In the genomic region with DNA sequence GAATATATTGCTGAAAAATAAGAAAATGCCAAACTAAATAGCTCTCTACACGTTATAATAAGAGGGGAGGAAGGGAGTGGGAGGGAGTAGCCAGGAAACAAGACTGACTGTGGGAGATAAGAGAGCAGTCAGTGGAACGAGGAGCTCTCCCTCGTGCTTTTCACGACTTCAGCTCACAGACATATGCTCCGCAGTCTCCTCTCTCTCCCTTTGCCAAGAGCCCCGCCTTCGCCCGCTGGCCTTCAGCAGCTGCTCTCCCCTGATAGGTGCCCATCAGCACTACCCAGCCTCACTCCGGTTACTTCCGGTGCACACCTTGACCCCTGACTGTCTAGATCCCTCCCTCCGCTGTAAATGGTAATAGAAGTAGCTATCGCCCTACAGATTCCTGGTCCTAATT, we compare ENCODE assay signal across 7 mouse cellular contexts.
DNase-seq lines count a peak whose midpoint lies in the region.

No protein-coding gene starts in this region.

- peak; percentile 16 for DNase-seq in layer of hippocampus, adult 9-11 months
- DNase-seq in layer of hippocampus, postnatal 10 days (ENCODE audit: low spot score in 2 of 2): no peak
- peak; percentile 61 to 66 for DNase-seq in frontal cortex, adult 2 months (ENCODE audit: extremely low spot score in 1 of 2, low spot score in 1 of 2)
- peak; percentile 38 to 63 for DNase-seq in left cerebral cortex, postnatal 10 days (ENCODE audit: extremely low spot score in 1 of 2, low spot score in 2 of 2)
- peak; percentile 39 to 53 for DNase-seq in spleen, postnatal 14 days (ENCODE audit: low spot score in 2 of 2)
- DNase-seq in embryo, embryonic 10.5 days (ENCODE audit: low spot score): no peak
- no peak for DNase-seq in adrenal gland, postnatal 36 days

- intact Hi-C loops in left cerebral cortex, postnatal 10 days (cut with DNase I): no loop called here

Comparison
In these comparisons a context has a peak if more than half of its experiments do, and no peak if none do; other contexts are left out.
1. DNase-seq: peak in layer of hippocampus, adult 9-11 months (single experiment), frontal cortex, adult 2 months (2 of 2), left cerebral cortex, postnatal 10 days (2 of 2) and spleen, postnatal 14 days (2 of 2); none in layer of hippocampus, postnatal 10 days (0 of 2), embryo, embryonic 10.5 days (single experiment) and adrenal gland, postnatal 36 days (0 of 2).